Mouse (Mus musculus): ENCODE measurements around the gene Ssbp2.

The Ssbp2 gene

DNA sequence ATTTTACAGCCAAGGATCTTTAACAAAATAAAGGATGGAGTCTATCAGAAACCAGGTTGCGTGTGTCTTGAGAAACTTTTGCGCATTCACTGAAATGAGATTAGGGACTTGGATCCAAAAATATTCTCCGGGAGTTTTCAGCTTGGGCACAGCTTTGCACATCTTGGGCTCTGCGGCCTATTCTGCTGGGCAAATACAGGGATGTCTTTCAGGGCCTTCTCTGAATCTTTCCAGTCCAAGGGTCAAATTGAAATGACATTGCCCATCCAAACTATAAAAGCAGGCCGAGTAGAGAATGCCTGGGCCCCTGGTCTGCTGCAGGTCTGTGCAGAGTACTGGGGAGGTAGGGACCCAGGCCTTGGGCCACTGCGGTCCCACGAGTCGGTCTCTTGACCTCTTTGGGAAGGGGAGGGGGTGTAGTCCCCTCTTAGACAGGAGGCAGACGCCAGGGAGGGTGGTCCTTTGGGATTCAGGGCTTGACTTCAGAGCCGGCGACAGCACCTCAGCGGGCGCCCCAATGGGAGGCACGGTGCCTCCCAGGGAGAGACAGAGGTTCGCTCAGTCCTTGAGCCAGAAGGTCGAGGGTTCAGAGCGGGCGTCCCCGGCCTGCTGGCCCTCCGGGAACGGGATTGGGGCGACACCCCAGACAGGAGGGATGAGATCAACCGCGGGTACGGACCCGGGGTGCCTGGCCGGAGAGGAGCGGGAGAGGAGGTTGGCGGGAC, at the start of gene Ssbp2:
TSS of gene Ssbp2 (plus strand) at position 388 of the 725 bp plus-strand sequence.
- no peak for DNase-seq (ENCODE audit: low read depth in 2 of 2, low spot score in 2 of 2)

DNA sequence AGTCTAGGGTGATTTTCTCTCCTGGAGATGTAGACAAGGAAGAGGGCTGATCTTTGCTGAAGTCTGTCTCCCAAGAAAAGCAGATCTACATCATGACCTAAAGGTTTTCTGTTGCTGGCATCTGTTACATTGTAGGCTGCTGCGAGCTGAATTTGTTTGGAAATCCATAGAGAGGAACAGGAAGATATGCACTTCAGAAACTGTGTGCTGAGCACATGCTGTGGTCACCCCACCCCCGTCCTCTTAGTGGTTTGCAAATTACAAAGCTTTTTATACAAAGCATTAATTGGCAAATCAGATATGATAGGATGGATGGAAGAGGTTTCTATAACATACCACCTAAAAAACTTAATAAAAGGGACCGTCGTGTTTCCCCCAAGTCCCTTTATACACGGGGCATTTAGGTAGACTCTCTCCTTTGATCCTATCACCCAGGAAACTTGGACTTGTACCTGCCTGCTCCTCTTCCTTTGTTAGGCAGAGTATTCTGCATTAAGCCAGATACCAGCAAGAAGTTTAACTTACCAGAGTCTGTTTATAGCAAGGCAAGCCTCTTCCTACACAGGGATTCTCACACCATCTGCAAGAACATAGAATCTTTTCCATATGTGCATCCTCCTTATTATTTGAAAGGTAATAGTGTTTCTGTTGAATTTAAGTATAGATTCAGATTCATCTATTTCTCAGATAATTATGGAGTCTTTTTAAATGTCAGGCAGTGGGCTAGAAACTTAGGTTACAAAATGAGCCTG, 46.2 kb upstream of the Ssbp2 start:
- no peak for DNase-seq (ENCODE audit: low read depth in 2 of 2, low spot score in 2 of 2)

DNA sequence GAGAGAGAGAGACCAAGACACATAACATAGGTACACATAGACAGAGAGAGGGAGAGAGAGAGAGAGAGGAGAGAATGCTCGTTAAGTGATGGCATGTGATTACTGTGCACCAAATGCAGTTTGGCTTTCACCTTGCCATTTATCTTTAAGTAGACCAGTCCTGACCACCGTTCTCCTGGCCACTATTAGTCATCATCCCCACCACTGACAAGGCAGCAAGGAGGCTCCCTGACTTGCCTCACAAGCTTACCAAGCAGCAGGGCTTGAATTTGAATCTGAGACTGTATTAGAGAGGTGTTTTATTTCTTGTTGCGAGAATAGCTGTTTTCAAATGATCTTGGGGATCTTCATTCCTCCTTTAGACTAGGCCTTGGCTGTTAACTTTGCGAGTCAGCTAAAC, 44.2 kb upstream of the Ssbp2 start:
- no peak for DNase-seq (ENCODE audit: low read depth in 2 of 2, low spot score in 2 of 2)

DNA sequence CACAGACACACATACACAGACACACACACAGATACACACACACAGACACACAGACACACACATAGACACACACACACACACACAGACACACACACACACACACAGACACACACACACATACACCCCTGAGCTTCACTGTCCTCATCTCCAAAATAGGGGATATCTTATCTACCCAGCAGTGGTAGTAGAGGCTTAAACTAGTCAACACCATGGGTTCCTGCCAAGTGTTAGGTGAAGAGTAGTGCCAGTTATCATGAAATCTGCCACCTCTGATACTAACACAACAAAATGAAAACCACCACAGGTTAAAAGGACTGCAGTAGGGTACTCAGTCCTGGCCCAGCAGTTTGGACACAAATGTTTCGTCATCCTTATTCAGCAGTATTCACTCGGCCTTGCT, 43.4 kb upstream of the Ssbp2 start:
- DNase-seq (ENCODE audit: low read depth in 2 of 2, low spot score in 2 of 2) = no peak

DNA sequence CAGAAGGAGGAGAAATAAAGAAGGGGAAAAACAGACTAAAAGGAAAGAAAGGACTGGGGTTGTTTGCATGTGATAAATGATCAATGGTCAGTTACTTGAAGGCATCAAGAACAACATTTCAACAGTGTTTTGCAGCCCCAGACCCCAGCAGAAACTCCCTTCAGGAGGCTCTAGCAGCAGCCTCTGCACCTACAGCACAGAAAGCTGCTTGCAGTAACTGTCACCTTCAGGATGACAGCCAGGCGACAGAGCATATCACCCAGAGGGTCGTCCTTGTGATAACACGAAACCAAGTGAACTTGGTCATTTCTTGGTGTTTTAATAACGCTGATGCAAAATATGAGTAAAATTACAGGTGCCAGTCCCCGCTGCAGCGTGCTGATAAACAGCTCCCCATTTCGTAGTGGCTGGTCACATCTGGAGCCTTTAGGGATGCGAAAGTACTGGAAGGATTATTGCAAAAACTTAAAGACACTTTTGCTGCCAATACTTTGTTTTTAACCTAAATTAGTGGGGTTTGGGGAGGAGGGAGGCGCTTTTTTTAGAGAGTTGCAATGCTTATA, 38.6 kb upstream of the Ssbp2 start:
- no peak for DNase-seq (ENCODE audit: low read depth in 2 of 2, low spot score in 2 of 2)

DNA sequence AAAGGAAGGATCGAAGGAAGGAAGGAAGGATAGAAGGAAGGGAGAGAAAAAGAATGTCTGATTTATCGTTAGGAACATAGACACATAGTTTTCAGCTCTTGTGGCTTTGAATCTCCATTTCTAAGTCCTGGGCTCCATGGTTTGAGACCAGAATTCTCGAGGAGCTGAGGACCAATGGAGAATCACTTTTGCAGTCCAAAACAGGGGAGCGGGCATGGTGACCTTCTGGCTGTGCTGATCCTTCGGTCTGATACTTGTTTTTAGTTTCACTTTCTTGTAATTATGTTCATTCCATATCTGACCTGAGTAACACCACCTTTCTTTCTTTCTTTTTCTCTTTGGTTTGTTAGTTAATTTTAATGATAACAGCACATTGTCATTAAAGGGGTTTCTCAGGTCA, 29.2 kb upstream of the Ssbp2 start:
- DNase-seq (ENCODE audit: low read depth in 2 of 2, low spot score in 2 of 2) = no peak

DNA sequence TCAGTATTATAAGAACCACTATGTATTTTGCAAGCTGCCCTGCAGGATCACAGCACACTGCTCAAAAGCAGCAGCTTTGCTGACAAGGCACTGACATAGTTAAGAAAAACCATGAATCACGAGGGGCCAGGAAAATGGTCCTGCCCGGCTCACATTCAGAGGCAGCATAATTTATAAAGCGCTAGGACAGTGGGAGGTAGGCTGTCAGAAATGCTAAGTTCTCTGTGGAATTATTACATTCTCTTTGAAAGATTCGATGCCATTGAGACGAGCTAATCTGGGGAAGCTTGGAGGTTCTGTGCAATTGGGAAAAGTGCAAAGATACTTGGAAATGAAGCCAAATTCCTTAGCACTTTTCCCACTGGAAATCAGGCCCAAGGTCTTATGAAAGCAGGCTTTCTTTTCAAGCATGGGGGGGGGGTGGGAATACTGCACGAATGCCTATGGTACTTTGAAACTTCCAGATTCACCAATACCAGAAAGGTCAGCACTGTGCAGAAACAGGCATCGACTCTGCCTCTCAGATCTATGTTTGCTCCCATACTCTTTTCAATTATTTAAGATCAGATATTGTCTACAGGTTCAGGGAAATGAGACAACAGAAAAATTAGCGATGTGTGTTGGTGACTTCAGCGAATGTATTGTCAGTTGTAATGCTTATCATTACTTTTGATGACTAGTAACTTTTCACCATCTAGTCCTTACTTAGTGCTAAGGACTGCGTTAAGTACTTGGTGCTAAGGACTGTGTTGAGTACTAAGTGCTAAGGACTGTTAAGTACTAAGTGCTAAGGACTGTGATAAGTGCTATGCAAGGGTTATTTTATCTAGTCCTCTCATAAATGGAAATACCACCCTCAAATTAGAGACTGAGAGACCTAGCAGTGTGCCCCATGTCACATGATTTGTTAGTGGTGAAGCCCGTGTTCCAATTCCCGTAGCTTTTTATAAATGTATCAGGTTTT, 28.4 kb upstream of the Ssbp2 start:
- no peak for DNase-seq (ENCODE audit: low read depth in 2 of 2, low spot score in 2 of 2)

DNA sequence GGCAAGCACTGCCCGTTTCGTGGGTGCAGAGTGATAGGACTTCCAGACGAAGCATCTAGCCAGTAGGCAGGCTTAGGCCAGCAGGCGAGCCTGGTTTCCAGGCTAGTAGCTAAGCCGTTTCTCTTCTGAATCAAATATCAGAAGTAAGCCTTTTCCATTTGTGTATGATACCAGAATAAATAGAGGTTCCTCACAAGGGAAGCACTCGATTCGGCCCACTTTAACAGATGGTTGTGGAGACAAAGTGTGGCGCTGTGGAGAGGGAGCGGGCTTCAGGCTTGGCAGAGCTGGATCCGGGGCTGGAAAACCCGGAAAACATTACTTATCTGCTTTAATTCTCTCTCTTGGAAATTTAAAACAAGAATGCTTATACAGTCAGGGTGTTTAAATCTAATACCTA, 27.1 kb upstream of the Ssbp2 start:
- no peak for DNase-seq (ENCODE audit: low read depth in 2 of 2, low spot score in 2 of 2)

DNA sequence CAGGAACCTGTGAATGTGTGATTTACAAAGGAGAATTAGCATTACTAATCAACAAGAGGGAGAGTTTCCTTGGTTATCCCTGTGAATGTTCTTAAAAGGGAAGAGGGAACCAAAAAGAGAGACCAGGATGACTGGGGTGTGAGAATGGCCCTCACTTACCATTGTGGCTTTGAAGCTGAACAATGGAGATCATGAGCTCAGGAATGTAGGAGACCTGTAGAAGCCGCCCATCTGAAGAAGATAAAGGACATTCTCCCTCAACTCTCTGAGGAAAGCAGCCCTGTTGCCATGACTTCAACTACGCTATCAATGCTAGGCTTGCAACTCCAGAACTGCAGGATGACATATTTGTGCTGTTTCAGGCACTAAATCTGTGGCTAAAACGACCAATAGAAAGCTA, 22.2 kb upstream of the Ssbp2 start:
- DNase-seq (ENCODE audit: low read depth in 2 of 2, low spot score in 2 of 2) = no peak

DNA sequence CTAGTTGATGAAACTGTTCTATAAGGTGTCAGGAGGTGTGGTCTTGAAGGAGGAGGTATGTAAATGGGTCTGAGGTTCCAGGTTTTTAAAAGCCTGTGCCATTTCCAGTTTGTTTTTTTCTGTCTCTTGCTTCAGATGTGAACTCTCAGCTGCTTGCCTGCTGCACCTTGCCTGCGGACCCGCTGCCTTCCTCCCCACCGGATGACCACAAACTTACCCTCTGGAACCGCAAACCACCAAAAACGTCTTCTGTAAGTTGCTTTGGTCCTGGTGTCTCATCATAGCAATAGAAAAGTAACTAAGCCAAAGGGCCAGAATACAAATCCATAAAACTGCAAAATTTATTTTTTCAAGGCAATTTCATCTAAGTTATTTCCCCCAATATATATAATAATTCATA, 18.6 kb upstream of the Ssbp2 start:
- DNase-seq (ENCODE audit: low read depth in 2 of 2, low spot score in 2 of 2) = peak in 1 of 2 experiments; percentile 11

DNA sequence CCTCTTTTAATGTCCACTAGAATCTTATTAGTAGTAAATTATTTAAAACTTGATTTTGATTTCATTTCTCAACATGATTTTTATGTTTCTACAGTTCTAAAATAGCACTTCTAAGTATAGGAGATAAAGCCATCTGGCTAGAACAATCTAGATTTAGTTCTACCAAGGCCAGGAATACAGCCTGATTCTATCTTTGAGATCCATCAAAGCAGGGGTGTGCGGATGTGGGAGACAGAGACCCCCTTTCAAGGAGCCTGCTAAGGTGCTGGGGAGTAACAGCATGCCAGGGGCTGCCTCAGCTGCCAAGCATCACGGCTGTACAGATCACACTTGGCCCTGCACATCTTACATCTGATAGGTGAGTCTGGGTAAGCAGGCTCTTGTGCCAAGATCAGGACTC, 13.4 kb upstream of the Ssbp2 start:
- no peak for DNase-seq (ENCODE audit: low read depth in 2 of 2, low spot score in 2 of 2)

DNA sequence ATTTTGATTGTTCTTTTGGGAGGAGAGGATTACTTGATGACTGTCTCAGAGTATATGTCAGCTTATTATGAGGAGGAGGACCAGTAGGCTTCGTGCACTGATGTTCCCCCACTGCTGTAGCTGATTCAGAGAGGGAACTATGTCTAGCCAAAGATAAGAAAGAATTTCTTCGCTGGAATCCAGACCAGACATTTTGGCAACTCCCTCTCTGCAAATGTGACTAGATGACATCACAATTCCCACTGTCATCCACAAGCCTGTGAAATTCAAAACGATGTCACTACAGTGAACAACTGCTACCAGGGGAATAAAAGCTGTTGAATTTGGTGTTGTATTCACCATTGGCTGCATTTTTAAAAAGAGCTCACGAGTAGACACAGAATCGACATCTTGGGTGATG, 11.1 kb upstream of the Ssbp2 start:
- DNase-seq (ENCODE audit: low read depth in 2 of 2, low spot score in 2 of 2) = no peak

DNA sequence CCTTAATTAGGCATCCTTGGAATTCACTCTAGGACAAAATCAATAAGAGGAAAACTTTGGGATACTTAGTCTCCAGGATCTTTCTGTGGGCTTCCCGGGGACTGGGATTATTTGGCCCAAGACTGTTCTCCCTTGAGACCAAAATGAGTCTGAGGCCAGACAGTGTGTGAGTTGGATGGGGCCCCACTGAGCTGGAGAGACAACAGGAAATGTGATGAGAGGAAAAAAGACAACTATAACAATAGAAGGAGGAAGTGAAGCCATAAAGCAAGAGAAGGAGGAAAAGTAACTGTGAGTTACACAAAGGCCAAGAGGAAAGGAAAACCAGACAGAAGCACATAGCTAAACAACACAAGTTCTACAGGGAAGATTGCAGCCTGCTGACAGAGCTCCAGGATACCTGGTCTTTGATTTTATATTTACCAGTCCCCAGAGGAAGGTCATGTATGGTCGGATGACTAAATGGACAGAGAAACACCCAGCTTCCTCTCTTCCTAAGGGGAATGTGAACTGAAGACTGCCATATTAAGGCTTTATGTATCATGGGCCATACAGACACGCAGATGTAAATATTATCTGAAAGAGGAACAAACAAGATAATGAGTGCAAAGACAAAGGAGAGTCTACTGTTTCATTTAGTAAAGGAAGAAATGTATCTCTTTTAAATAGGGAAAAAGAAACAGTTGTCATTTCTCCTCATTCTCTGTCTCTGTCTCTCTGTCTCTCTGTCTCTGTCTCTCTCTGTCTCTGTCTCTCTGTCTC, 8.5 kb upstream of the Ssbp2 start:
- DNase-seq (ENCODE audit: low read depth in 2 of 2, low spot score in 2 of 2) = no peak

DNA sequence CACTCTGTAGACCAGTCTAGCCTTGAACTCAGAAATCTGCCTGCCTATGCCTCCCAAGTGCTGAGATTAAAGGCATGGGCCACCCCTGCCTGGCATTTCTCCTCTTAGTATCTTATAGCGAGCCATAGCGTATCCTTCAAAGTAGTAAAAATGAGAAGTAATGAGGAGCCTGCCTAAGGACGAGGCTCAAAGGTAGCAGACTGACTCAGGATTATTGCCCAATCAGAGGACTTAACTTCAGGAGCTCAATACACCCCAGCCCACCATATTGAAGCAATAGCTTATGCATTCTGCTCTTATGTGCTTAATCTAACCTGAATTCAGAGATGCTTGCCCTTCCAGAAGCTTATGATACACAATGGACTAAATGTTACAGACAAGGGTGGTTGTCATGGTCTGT, 7.8 kb upstream of the Ssbp2 start:
- no peak for DNase-seq (ENCODE audit: low read depth in 2 of 2, low spot score in 2 of 2)

DNA sequence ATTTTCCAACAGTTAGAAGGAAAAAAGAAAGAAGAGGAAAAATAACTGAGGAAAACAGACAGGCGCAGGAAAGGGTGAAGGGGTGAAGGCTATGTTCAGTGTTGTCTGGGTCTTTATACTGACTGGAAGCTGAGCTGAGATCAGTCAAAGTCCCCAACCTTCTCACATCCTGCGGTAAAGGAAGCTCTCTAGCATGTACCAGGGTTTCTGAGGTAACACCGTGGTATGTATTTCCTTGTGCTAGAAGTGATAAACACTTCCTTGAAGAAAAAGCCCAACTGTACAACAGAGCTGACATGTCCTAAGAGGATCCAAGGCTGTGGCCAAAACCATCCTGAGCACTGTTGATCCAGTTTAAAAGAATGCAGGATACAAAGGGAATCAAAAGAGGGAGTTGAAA, 6.8 kb upstream of the Ssbp2 start:
- peak in 1 of 2 experiments; percentile 28 for DNase-seq (ENCODE audit: low read depth in 2 of 2, low spot score in 2 of 2)

DNA sequence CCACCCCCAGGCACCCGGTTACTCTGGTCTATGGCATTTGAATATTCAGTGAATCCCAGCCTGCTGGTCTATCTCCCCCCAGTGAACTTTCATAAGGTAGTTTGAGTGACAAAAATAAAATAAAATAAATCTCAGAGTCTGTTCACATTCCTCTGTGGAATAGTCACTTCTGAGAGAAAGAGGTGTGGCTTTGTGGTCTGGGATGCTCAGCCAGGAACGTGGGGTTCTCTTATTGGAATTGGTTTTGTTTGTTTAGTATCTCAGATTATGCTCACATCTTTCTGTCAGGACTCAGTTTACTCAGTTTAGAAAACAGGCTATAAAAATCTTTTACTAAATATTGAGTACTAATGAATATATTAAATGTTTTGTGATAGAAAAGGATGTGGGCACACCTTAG, 4.0 kb upstream of the Ssbp2 start:
- no peak for DNase-seq (ENCODE audit: low read depth in 2 of 2, low spot score in 2 of 2)

DNA sequence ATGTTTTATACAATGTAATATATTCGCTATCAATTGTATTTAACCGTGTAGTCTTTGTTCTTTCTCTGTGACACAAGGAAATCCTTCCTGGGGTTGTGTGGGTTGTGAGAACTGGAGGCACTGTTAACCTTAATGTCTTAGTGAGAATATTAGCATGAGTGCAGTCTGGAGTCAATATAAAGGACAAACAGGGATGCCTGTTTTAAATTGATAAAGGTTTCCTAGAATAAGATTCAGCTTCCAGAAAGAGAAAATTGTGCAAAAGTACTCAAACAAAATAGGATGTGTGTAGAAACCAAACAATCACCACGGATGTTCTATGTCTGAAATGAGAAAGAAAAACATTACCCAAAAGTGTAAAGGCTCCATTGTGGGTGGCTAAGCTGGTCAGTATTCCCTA, 3.3 kb upstream of the Ssbp2 start:
- no peak for DNase-seq (ENCODE audit: low read depth in 2 of 2, low spot score in 2 of 2)

DNA sequence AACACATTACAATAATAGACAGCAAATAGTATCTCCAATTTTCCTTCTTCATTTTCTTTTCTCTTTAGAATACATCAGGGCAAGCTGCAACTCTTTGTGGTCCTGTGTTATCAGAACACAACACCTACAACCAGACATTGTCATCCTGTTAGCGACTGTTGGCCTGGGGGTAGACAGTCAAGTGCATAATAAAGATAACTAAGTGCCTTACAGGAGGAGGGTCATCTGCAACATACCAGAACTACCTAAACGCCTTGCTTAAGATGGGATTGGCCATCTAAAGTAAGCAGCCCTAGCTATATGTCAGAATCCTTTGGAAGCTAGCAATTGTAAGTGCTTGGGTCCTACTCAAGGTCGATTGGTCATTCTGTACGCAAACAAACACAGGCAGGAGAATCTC, 2.1 kb upstream of the Ssbp2 start:
- DNase-seq (ENCODE audit: low read depth in 2 of 2, low spot score in 2 of 2) = no peak

DNA sequence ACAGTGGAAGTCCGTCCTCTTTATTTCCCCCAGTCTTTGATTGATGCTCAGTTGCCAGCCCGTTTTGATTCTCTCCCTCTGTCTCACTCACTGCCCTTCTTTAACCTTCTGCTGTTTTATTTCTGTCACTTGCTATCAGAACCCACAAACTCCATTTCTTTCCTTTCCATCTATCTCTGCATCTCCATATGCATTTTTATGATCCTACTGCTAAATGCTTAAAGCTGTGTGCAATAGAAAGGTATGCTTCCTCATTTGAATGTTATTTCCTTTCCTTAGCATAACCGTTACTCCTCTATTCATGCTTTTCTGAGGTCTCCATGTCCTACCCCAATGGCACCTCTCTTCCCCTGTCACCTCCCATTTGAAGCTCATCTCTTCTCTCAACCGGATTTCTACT, 594 bp upstream of the Ssbp2 start:
- DNase-seq (ENCODE audit: low read depth in 2 of 2, low spot score in 2 of 2) = no peak

DNA sequence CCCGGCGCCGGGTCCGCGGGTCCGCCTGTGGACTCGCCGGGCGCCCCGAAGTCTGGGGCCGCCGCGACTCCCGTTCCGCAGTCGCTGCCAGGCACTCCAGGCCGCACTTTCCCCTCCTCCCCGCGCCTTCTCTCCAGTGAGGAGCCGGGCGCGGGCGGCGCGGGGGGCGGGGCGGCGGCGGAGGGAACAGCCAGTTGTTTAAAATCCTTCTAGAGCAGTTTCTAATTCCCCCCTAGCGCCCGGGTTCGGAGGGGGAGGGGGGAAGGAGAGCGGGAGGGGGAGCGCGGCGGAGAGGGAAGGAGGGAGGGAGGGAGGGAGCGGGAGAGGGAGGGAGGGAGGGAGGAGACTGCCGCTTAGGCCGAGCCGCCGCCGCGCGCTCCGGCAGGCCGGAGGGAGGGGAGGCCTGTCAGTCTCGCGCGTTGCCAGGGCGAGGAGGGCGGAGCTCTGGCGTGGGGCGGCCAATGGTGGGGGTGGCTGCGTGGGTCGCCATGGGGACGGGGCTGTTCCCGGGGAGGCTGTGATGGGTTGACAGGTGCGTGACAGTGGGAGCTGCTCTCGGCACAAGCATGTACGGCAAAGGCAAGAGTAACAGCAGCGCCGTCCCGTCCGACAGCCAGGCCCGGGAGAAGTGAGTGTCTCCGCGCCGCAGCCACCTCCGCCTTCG, 670 bp downstream of the Ssbp2 start:
- peak; percentile 98 to 99 for DNase-seq (ENCODE audit: low read depth in 2 of 2, low spot score in 2 of 2)
